Mouse (Mus musculus): ENCODE results near the gene Igfn1. TPM values are rescaled to one million over a fixed set of nuclear protein-coding genes. Genes with fewer than 3 reads are reported as not detected.

The Igfn1 gene
- total and polyA plus RNA-seq, 3 experiments: not detected

DNA sequence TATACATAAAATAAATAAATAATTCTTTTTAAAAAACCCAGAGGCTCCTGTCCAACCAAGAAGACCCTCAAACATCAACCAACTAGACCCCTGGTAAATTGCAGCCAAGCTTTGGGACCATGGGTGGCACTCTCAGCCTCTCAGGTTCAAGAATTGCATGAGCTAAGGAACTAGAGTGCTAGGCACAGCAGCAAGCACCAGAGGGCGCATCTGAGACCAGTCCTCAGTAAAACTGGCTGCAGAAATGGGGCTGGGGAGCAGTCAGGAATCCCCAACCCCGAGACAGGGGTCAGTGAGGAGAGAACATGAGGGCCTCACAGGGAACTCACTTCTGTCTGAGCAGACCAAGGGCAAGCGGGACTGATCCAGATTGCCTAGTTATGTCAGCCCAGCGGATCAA, 39.6 kb upstream of the Igfn1 start:
- dilution Hi-C loops (cut with MboI; ENCODE audit: extremely low pct_ligation_motif_present, extremely low pct_unique_long_range_greater_than_20kb, low sequenced_read_pairs) (no loop called here), in situ Hi-C loops (cut with MboI; ENCODE audit: low pct_ligation_motif_present, low pct_unique_long_range_greater_than_20kb, low sequenced_read_pairs) (loop anchor here (10.0 kb wide), 2 partner anchors 81 to 169 kb away; partner anchors contain the start of gene Mroh3)
- Histone ChIP-seq H3K4me1 (ENCODE audit: control insufficient read depth in 1 of 2, insufficient read depth in 2 of 2) (no peaks in the 10 kb centered on the region), H3K9me3 (replicated peaks; ENCODE audit: low read length) (no peaks in the 10 kb centered on the region), H3K79me2 (replicated peaks; ENCODE audit: control insufficient read depth, extremely low read depth, insufficient read depth, poor library complexity, severe bottlenecking) (no peaks in the 10 kb centered on the region), H3K4me3 (replicated peaks in 1 of 3; ENCODE audit: low read depth in 2 of 3, low read length in 2 of 3, poor library complexity in 1 of 3) (no peak overlapping the region), H3K9ac (ENCODE audit: insufficient read depth, low read depth) (no peak overlapping the region), H3K4me2 (ENCODE audit: insufficient read depth, low read depth, poor library complexity, severe bottlenecking) (no peak overlapping the region), H3K27me3 (replicated peaks) (peaks cover 52% of the 10 kb centered on the region), H3K27ac (ENCODE audit: insufficient read depth, low read depth) (no peak overlapping the region), H3K36me3 (replicated peaks in 1 of 2; ENCODE audit: control insufficient read depth in 1 of 2, insufficient read depth in 1 of 2, low read length in 1 of 2) (no peaks in the 10 kb centered on the region)
- peak; percentile 52 for DNase-seq (ENCODE audit: extremely low read depth)
- TF ChIP-seq SMC3 (IDR thresholded peaks at IDR 0.05; ENCODE audit: low read depth, low read length): peak; percentile 82
- peak; percentile 37 to 84; a peak in 3 of 4 replicates for TF ChIP-seq CTCF (conservative IDR thresholded peaks at IDR 0.05 in 1 of 2, IDR thresholded peaks at IDR 0.05 in 1 of 2; ENCODE audit: low read depth in 2 of 2, low read length in 2 of 2)
- TF ChIP-seq MXI1 (IDR thresholded peaks at IDR 0.05; ENCODE audit: low read depth, low read length): no peak
- no peak for TF ChIP-seq POLR2AphosphoS2 (IDR thresholded peaks at IDR 0.05; ENCODE audit: low read depth, low read length)
- TF ChIP-seq UBTF (IDR thresholded peaks at IDR 0.05; ENCODE audit: low read depth, low read length): no peak
- peak; percentile 51 for TF ChIP-seq RAD21 (IDR thresholded peaks at IDR 0.05; ENCODE audit: low read depth, low read length)
- TF ChIP-seq ZNF384 (IDR thresholded peaks at IDR 0.05; ENCODE audit: low read depth, low read length): no peak
- TF ChIP-seq RCOR1 (conservative IDR thresholded peaks at IDR 0.05; ENCODE audit: low read depth, low read length): no peak
- TF ChIP-seq ZKSCAN1 (IDR thresholded peaks at IDR 0.05; ENCODE audit: borderline replicate concordance, low read depth, low read length): no peak
- TF ChIP-seq POLR2A (IDR thresholded peaks at IDR 0.05; ENCODE audit: low read depth, low read length): no peak
- no peak for TF ChIP-seq ZC3H11A (IDR thresholded peaks at IDR 0.05; ENCODE audit: low read depth, low read length)
- TF ChIP-seq MAFK (IDR thresholded peaks at IDR 0.05; ENCODE audit: insufficient replicate concordance, low read length): no peak
- TF ChIP-seq SIN3A (IDR thresholded peaks at IDR 0.05; ENCODE audit: low read length): no peak

DNA sequence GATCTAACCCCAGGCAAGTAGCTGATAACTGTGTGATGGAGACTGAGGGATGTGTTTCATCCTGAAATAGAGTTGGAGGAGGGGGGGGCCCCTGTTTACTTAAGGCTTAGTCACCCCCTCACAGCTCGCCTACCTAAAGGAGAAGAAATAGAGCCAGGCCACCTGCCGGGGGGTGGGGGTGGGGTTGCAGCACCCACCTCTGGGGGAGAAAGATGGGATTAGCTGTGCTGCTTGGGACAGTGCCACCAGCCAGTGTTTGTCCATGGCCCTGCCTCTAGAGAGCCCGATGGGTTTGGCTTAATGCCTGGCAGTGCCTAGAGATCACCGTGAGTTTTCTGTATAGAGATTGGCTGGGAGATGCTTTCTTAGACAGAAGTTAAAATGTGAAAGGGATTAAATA, 34.7 kb upstream of the Igfn1 start:
- Histone ChIP-seq H3K79me2 (replicated peaks; ENCODE audit: control insufficient read depth, extremely low read depth, insufficient read depth, poor library complexity, severe bottlenecking) (no peaks in the 10 kb centered on the region), H3K4me3 (replicated peaks in 1 of 3; ENCODE audit: low read depth in 2 of 3, low read length in 2 of 3, poor library complexity in 1 of 3) (no peak overlapping the region), H3K9me3 (replicated peaks; ENCODE audit: low read length) (no peaks in the 10 kb centered on the region), H3K27ac (ENCODE audit: insufficient read depth, low read depth) (no peak overlapping the region), H3K4me2 (ENCODE audit: insufficient read depth, low read depth, poor library complexity, severe bottlenecking) (no peak overlapping the region), H3K4me1 (ENCODE audit: control insufficient read depth in 1 of 2, insufficient read depth in 2 of 2) (no peaks in the 10 kb centered on the region), H3K27me3 (replicated peaks) (peaks cover 31% of the 10 kb centered on the region), H3K36me3 (replicated peaks in 1 of 2; ENCODE audit: control insufficient read depth in 1 of 2, insufficient read depth in 1 of 2, low read length in 1 of 2) (no peaks in the 10 kb centered on the region), H3K9ac (ENCODE audit: insufficient read depth, low read depth) (no peak overlapping the region)
- TF ChIP-seq TBP (conservative IDR thresholded peaks at IDR 0.05; ENCODE audit: low read depth, low read length): no peak
- TF ChIP-seq UBTF (IDR thresholded peaks at IDR 0.05; ENCODE audit: low read depth, low read length): no peak
- no peak for TF ChIP-seq SIN3A (IDR thresholded peaks at IDR 0.05; ENCODE audit: low read length)
- no peak for TF ChIP-seq ZNF384 (IDR thresholded peaks at IDR 0.05; ENCODE audit: low read depth, low read length)
- no peak for TF ChIP-seq POLR2AphosphoS2 (IDR thresholded peaks at IDR 0.05; ENCODE audit: low read depth, low read length)
- TF ChIP-seq IRF4 (IDR thresholded peaks at IDR 0.05; ENCODE audit: low read depth, low read length): no peak
- no peak for TF ChIP-seq PAX5 (IDR thresholded peaks at IDR 0.05; ENCODE audit: low read length)
- no peak for TF ChIP-seq MXI1 (IDR thresholded peaks at IDR 0.05; ENCODE audit: low read depth, low read length)
- no peak for TF ChIP-seq USF1 (IDR thresholded peaks at IDR 0.05; ENCODE audit: low read depth, low read length)
- no peak for TF ChIP-seq NRF1 (IDR thresholded peaks at IDR 0.05; ENCODE audit: low read depth, low read length)
- in situ Hi-C loops (cut with MboI; ENCODE audit: low pct_ligation_motif_present, low pct_unique_long_range_greater_than_20kb, low sequenced_read_pairs): loop anchor here (10.0 kb wide), 2 partner anchors 76 to 174 kb away; partner anchors contain the start of gene Mroh3
- dilution Hi-C loops (cut with MboI; ENCODE audit: extremely low pct_ligation_motif_present, extremely low pct_unique_long_range_greater_than_20kb, low sequenced_read_pairs): no loop called here
- DNase-seq (ENCODE audit: extremely low read depth): no peak

All from CH12.LX (cell line).